Mouse (Mus musculus) liver, embryonic 12.5 days (tissue): Measurements from ENCODE around the gene Dnah3. TPM values are rescaled to one million over a fixed set of nuclear protein-coding genes. Genes with fewer than 3 reads are reported as not detected.
A peak's percentile ranks its signal among the peaks of the same experiment; 100 is the strongest.

ENCODE experiments used
- ATAC-seq: fragments of 200-750 bp; cut with Nextera tagmentation; 2 replicates; pipeline ENCODE4 v1.8.0; 2017; ENCODE audit warnings: moderate number of reproducible peaks, mild to moderate bottlenecking, moderate library complexity
- H3K27ac ChIP-seq: fragments of 300-500 bp; sonication (generic); 2 replicates; pipeline ENCODE4 v1.5.1; 2016; ENCODE audit warnings: mild to moderate bottlenecking
- H3K27me3 ChIP-seq: fragments of 300-500 bp; sonication (generic); replicated peaks from 2 replicates; pipeline ENCODE4 v1.6.1; 2016; ENCODE audit warnings: mild to moderate bottlenecking, moderate library complexity
- H3K36me3 ChIP-seq: fragments of 300-500 bp; sonication (generic); 2 replicates; pipeline ENCODE4 v1.6.1; 2016; ENCODE audit warnings: mild to moderate bottlenecking, moderate library complexity
- H3K4me1 ChIP-seq: fragments of 300-500 bp; sonication (generic); 2 replicates; pipeline ENCODE4 v1.6.1; 2016
- H3K4me2 ChIP-seq: fragments of 300-500 bp; sonication (generic); 2 replicates; pipeline ENCODE4 v1.6.1; 2016; ENCODE audit warnings: mild to moderate bottlenecking, moderate library complexity
- H3K4me3 ChIP-seq: fragments of 300-500 bp; sonication (generic); 2 replicates; pipeline ENCODE4 v1.5.1; 2016; ENCODE audit warnings: mild to moderate bottlenecking, moderate library complexity
- H3K9ac ChIP-seq: fragments of 300-500 bp; sonication (generic); 2 replicates; pipeline ENCODE4 v1.6.1; 2016; ENCODE audit warnings: mild to moderate bottlenecking, moderate library complexity
- H3K9me3 ChIP-seq: fragments of 300-500 bp; sonication (generic); replicated peaks from 2 replicates; pipeline ENCODE4 v1.6.1; 2016; ENCODE audit warnings: mild to moderate bottlenecking, moderate library complexity
- WGBS: fragments of 180-500 bp; shearing (Covaris S2); methylation state at CpG from one replicate; pipeline ENCODE4 v1.1.7; 2016; ENCODE audit not compliant: insufficient replicate concordance; 5-methylcytosine and 5-hydroxymethylcytosine counted together
- polyA plus RNA-seq: library from polyadenylated mRNA; unstranded; fragments of >200 nt; fragmentation: Nextera tagmentation; extraction: Ambion mirVana; gene quantifications from 2 replicates; pipeline ENCODE4 v1.2.1, GENCODE M21; 2016

Gene Dnah3
- polyA plus RNA-seq, 1 experiment from 2014 or later: not detected

GRCm38 (mm10) chr7:120103019-120103567 lies 8.0 kb upstream of the Dnah3 start:
- no peaks in the 10 kb centered on the region for H3K9me3 ChIP-seq
- H3K4me2 ChIP-seq: peak overlapping the region; percentile 83
- WGBS: 8% methylated on average over 25 of the region's 25 CpGs
- peak overlapping the region; percentile 41; the same call in 1 of the 2 replicates for H3K9ac ChIP-seq
- H3K27ac ChIP-seq: no peak overlapping the region
- H3K4me3 ChIP-seq: peak overlapping the region; percentile 57
- peaks cover 16% of the 10 kb centered on the region; the same call in 1 of the 2 replicates for H3K4me1 ChIP-seq
- 0 out of 2 replicates have a peak, but pooled peaks have one; percentile 7 for ATAC-seq
- peaks cover 12% of the 10 kb centered on the region; the same call in 1 of the 2 replicates for H3K27me3 ChIP-seq
- no peaks in the 10 kb centered on the region for H3K36me3 ChIP-seq

- Histone ChIP-seq H3K9me3 (no peaks in the 10 kb centered on the region), H3K9ac (peak within 1 kb of the TSS; percentile 41), H3K4me2 (peak within 1 kb of the TSS; percentile 83), H3K36me3 (no peaks in the 10 kb centered on the region), H3K27me3 (peaks cover 12% of the 10 kb centered on the region; the same call in 1 of the 2 replicates), H3K4me1 (peaks cover 16% of the 10 kb centered on the region; the same call in 1 of the 2 replicates), H3K27ac (no peak within 1 kb of the TSS), H3K4me3 (peak within 1 kb of the TSS; percentile 57)
- peak; percentile 87 for ATAC-seq
- under 1% methylated on average over 42 of the region's 42 CpGs for WGBS
Observed at GRCm38 (mm10) chr7:120102164-120102972, 7.3 kb upstream of the Dnah3 start, which contains the start of gene Tmem159. Gene Tmem159 (plus strand): TSS chr7:120102353.

- Histone ChIP-seq H3K9me3 (no peaks in the 10 kb centered on the region), H3K4me1 (peaks cover 16% of the 10 kb centered on the region; the same call in 1 of the 2 replicates), H3K27ac (no peak overlapping the region), H3K36me3 (no peaks in the 10 kb centered on the region), H3K4me3 (no peak overlapping the region), H3K9ac (no peak overlapping the region), H3K4me2 (no peak overlapping the region), H3K27me3 (peaks cover 12% of the 10 kb centered on the region; the same call in 1 of the 2 replicates)
- ATAC-seq: no peak
- 19% methylated on average over 9 of the region's 9 CpGs for WGBS
Observed at GRCm38 (mm10) chr7:120098403-120098802, 3.3 kb upstream of the Dnah3 start.

- no peak overlapping the region for H3K27ac ChIP-seq
- no peak overlapping the region for H3K9ac ChIP-seq
- H3K27me3 ChIP-seq: peaks cover 7% of the 10 kb centered on the region; the same call in 1 of the 2 replicates
- no peak overlapping the region for H3K4me3 ChIP-seq
- H3K4me1 ChIP-seq: peaks cover 10% of the 10 kb centered on the region; the same call in 1 of the 2 replicates
- H3K36me3 ChIP-seq: no peaks in the 10 kb centered on the region
- 5% methylated on average over 7 of the region's 7 CpGs for WGBS
- ATAC-seq: no peak
- no peaks in the 10 kb centered on the region for H3K9me3 ChIP-seq
- H3K4me2 ChIP-seq: no peak overlapping the region; the same call in 1 of the 2 replicates
Observed at GRCm38 (mm10) chr7:120097845-120098244, 2.8 kb upstream of the Dnah3 start.

- Histone ChIP-seq H3K4me2 (no peak overlapping the region), H3K36me3 (no peaks in the 10 kb centered on the region), H3K4me1 (no peaks in the 10 kb centered on the region), H3K27ac (no peak overlapping the region), H3K27me3 (no peaks in the 10 kb centered on the region), H3K4me3 (no peak overlapping the region), H3K9me3 (no peaks in the 10 kb centered on the region), H3K9ac (no peak overlapping the region)
- WGBS: 60% methylated on average over 3 of the region's 3 CpGs
- no peak for ATAC-seq
Observed at GRCm38 (mm10) chr7:120094216-120094615, 864 bp downstream of the Dnah3 start.

GRCm38 (mm10) chr7:120093033-120093432 lies 2.0 kb downstream of the Dnah3 start:
- Histone ChIP-seq H3K9ac (no peak overlapping the region), H3K9me3 (no peaks in the 10 kb centered on the region), H3K27ac (no peak overlapping the region), H3K4me2 (no peak overlapping the region), H3K4me3 (no peak overlapping the region), H3K27me3 (no peaks in the 10 kb centered on the region), H3K36me3 (no peaks in the 10 kb centered on the region), H3K4me1 (no peaks in the 10 kb centered on the region)
- WGBS: 39% methylated on average over 5 of the region's 5 CpGs
- ATAC-seq: no peak

GRCm38 (mm10) chr7:120080177-120080576 lies 14.9 kb downstream of the Dnah3 start:
- Histone ChIP-seq H3K4me3 (no peak overlapping the region), H3K36me3 (no peaks in the 10 kb centered on the region), H3K4me2 (no peak overlapping the region), H3K4me1 (no peaks in the 10 kb centered on the region), H3K27me3 (no peaks in the 10 kb centered on the region), H3K27ac (no peak overlapping the region), H3K9me3 (no peaks in the 10 kb centered on the region), H3K9ac (no peak overlapping the region)
- ATAC-seq: no peak
- 65% methylated on average over 3 of the region's 3 CpGs for WGBS

GRCm38 (mm10) chr7:120069164-120069563 lies 25.9 kb downstream of the Dnah3 start:
- Histone ChIP-seq H3K4me2 (no peak overlapping the region), H3K27ac (no peak overlapping the region), H3K9ac (no peak overlapping the region), H3K4me1 (no peaks in the 10 kb centered on the region), H3K9me3 (no peaks in the 10 kb centered on the region), H3K4me3 (no peak overlapping the region), H3K36me3 (no peaks in the 10 kb centered on the region), H3K27me3 (no peaks in the 10 kb centered on the region)
- WGBS: 56% methylated on average over 3 of the region's 3 CpGs
- ATAC-seq: no peak

- ATAC-seq: no peak
- Histone ChIP-seq H3K9ac (no peak overlapping the region), H3K4me1 (no peaks in the 10 kb centered on the region), H3K4me2 (no peak overlapping the region), H3K27me3 (no peaks in the 10 kb centered on the region), H3K4me3 (no peak overlapping the region), H3K36me3 (no peaks in the 10 kb centered on the region), H3K9me3 (no peaks in the 10 kb centered on the region), H3K27ac (no peak overlapping the region)
- 62% methylated on average over 3 of the region's 3 CpGs for WGBS
Observed at GRCm38 (mm10) chr7:120068114-120068513, 27.0 kb downstream of the Dnah3 start.

- WGBS: 59% methylated on average over 1 of the region's 1 CpGs
- Histone ChIP-seq H3K9ac (no peak overlapping the region), H3K9me3 (no peaks in the 10 kb centered on the region), H3K27me3 (no peaks in the 10 kb centered on the region), H3K4me2 (no peak overlapping the region), H3K27ac (no peak overlapping the region), H3K4me3 (no peak overlapping the region), H3K4me1 (no peaks in the 10 kb centered on the region), H3K36me3 (no peaks in the 10 kb centered on the region)
- no peak for ATAC-seq
Observed at GRCm38 (mm10) chr7:120064045-120064444, 31.0 kb downstream of the Dnah3 start.

- Histone ChIP-seq H3K36me3 (no peaks in the 10 kb centered on the region), H3K4me3 (no peak overlapping the region), H3K27ac (no peak overlapping the region), H3K4me1 (no peaks in the 10 kb centered on the region), H3K9ac (no peak overlapping the region), H3K4me2 (no peak overlapping the region), H3K9me3 (no peaks in the 10 kb centered on the region), H3K27me3 (no peaks in the 10 kb centered on the region)
- 77% methylated on average over 3 of the region's 3 CpGs for WGBS
- no peak for ATAC-seq
Observed at GRCm38 (mm10) chr7:120055479-120055878, 39.6 kb downstream of the Dnah3 start.

GRCm38 (mm10) chr7:120054016-120054415 lies 41.1 kb downstream of the Dnah3 start:
- H3K27ac ChIP-seq: no peak overlapping the region
- H3K4me3 ChIP-seq: no peak overlapping the region
- H3K9me3 ChIP-seq: no peaks in the 10 kb centered on the region
- H3K4me2 ChIP-seq: no peak overlapping the region
- no peak for ATAC-seq
- WGBS: 22% methylated on average over 1 of the region's 2 CpGs
- H3K27me3 ChIP-seq: no peaks in the 10 kb centered on the region
- no peak overlapping the region for H3K9ac ChIP-seq
- H3K4me1 ChIP-seq: no peaks in the 10 kb centered on the region
- no peaks in the 10 kb centered on the region for H3K36me3 ChIP-seq
